Mouse (Mus musculus): ENCODE data around the gene Snap29. TPM values are rescaled to one million over a fixed set of nuclear protein-coding genes. Genes with fewer than 3 reads are reported as not detected.
A peak's percentile ranks its signal among the peaks of the same experiment; 100 is the strongest.

Gene Snap29
- total RNA-seq (2014; fragmentation: Nextera tagmentation) (27.9 and 30.8 TPM in 2 replicates), total RNA-seq (2017) (42.8 and 45.7 TPM in 2 replicates), polyA plus RNA-seq (2012) (5.3 and 6.5 TPM in 2 replicates)

GRCm38 (mm10) chr16:17405736-17406443 lies at the start of gene Snap29, which contains the start of gene Pi4ka:
Snap29 (plus strand) TSS chr16:17405986.
Pi4ka (minus strand) TSS chr16:17406314.
- H3K36me3 ChIP-seq (replicated peaks), result peaks cover 42% of the 10 kb centered on the region
- no peaks in the 10 kb centered on the region for H3K27me3 ChIP-seq (ENCODE audit: insufficient read depth, low read length)
- ATAC-seq (ENCODE audit: extremely low read depth, insufficient number of reproducible peaks, low FRiP score, poor library complexity, severe bottlenecking), result peak; percentile 84
- DNase-seq (ENCODE audit: low spot score), result peak; percentile 97
- H3K9me3 ChIP-seq (replicated peaks), result no peaks in the 10 kb centered on the region
- H3K4me3 ChIP-seq (ENCODE audit: low read depth, low read length), result peak within 1 kb of the TSS; percentile 90
- no peak for TF ChIP-seq CTCF (IDR thresholded peaks at IDR 0.05; ENCODE audit: low read depth, low read length)
- no peak for TF ChIP-seq TAL1 (conservative IDR thresholded peaks at IDR 0.05; ENCODE audit: low read depth, low read length)
- no peak for TF ChIP-seq POLR2AphosphoS5 (IDR thresholded peaks at IDR 0.05; ENCODE audit: insufficient replicate concordance, low read depth, low read length)
- no peak for TF ChIP-seq GATA1 (IDR thresholded peaks at IDR 0.05; ENCODE audit: borderline replicate concordance, low read length)
- TF ChIP-seq GATA2 (IDR thresholded peaks at IDR 0.05; ENCODE audit: borderline replicate concordance, low read depth, low read length), result no peak
- H3K4me1 ChIP-seq (ENCODE audit: insufficient read depth, low read depth, low read length), result peaks cover 56% of the 10 kb centered on the region

GRCm38 (mm10) chr16:17356031-17356430 lies 49.8 kb upstream of the Snap29 start:
- DNase-seq (ENCODE audit: low spot score) (no peak), ATAC-seq (ENCODE audit: extremely low read depth, insufficient number of reproducible peaks, low FRiP score, poor library complexity, severe bottlenecking) (no peak)
- Histone ChIP-seq H3K36me3 (replicated peaks) (peaks cover 72% of the 10 kb centered on the region), H3K4me1 (ENCODE audit: insufficient read depth, low read depth, low read length) (no peaks in the 10 kb centered on the region), H3K4me3 (ENCODE audit: low read depth, low read length) (no peak overlapping the region), H3K27me3 (ENCODE audit: insufficient read depth, low read length) (no peaks in the 10 kb centered on the region), H3K9me3 (replicated peaks) (no peaks in the 10 kb centered on the region)
- TF ChIP-seq GATA1 (IDR thresholded peaks at IDR 0.05; ENCODE audit: borderline replicate concordance, low read length) (no peak), TAL1 (conservative IDR thresholded peaks at IDR 0.05; ENCODE audit: low read depth, low read length) (no peak), CTCF (IDR thresholded peaks at IDR 0.05; ENCODE audit: low read depth, low read length) (no peak), POLR2AphosphoS5 (IDR thresholded peaks at IDR 0.05; ENCODE audit: insufficient replicate concordance, low read depth, low read length) (no peak), GATA2 (IDR thresholded peaks at IDR 0.05; ENCODE audit: borderline replicate concordance, low read depth, low read length) (no peak)

GRCm38 (mm10) chr16:17358787-17359186 lies 47.0 kb upstream of the Snap29 start:
- ATAC-seq (ENCODE audit: extremely low read depth, insufficient number of reproducible peaks, low FRiP score, poor library complexity, severe bottlenecking), result no peak
- H3K9me3 ChIP-seq (replicated peaks), result no peaks in the 10 kb centered on the region
- no peak for DNase-seq (ENCODE audit: low spot score)
- H3K36me3 ChIP-seq (replicated peaks), result peaks cover 66% of the 10 kb centered on the region
- H3K27me3 ChIP-seq (ENCODE audit: insufficient read depth, low read length), result no peaks in the 10 kb centered on the region
- no peaks in the 10 kb centered on the region for H3K4me1 ChIP-seq (ENCODE audit: insufficient read depth, low read depth, low read length)
- no peak overlapping the region for H3K4me3 ChIP-seq (ENCODE audit: low read depth, low read length)
- TF ChIP-seq POLR2AphosphoS5 (IDR thresholded peaks at IDR 0.05; ENCODE audit: insufficient replicate concordance, low read depth, low read length) (no peak), CTCF (IDR thresholded peaks at IDR 0.05; ENCODE audit: low read depth, low read length) (no peak), TAL1 (conservative IDR thresholded peaks at IDR 0.05; ENCODE audit: low read depth, low read length) (no peak), GATA2 (IDR thresholded peaks at IDR 0.05; ENCODE audit: borderline replicate concordance, low read depth, low read length) (no peak), GATA1 (IDR thresholded peaks at IDR 0.05; ENCODE audit: borderline replicate concordance, low read length) (no peak)

DNA sequence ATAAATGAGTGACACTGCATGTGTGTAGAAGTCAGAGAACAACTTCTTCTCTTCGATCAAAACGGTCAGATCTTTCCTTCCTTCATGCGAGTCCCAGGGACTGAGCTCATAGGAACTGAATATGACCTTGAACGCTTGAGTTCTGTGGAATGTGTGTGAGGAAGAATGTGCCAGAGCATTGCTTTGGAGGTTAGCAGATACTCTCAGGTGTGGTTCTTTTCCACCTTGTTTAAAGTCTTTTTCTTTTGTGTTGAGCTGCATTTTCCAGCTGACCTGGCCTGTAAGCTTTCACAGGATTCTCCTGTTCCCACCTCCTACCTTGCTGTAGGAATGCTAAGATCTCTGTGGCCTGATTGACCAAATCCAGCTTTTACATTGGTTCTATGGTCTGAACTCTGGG lies 23.5 kb upstream of the Snap29 start:
- H3K4me3 ChIP-seq (ENCODE audit: low read depth, low read length), result no peak overlapping the region
- no peaks in the 10 kb centered on the region for H3K9me3 ChIP-seq (replicated peaks)
- DNase-seq (ENCODE audit: low spot score) (no peak), ATAC-seq (ENCODE audit: extremely low read depth, insufficient number of reproducible peaks, low FRiP score, poor library complexity, severe bottlenecking) (no peak)
- H3K36me3 ChIP-seq (replicated peaks), result peaks cover 55% of the 10 kb centered on the region
- no peaks in the 10 kb centered on the region for H3K27me3 ChIP-seq (ENCODE audit: insufficient read depth, low read length)
- TF ChIP-seq CTCF (IDR thresholded peaks at IDR 0.05; ENCODE audit: low read depth, low read length), result no peak
- no peak for TF ChIP-seq TAL1 (conservative IDR thresholded peaks at IDR 0.05; ENCODE audit: low read depth, low read length)
- no peak for TF ChIP-seq POLR2AphosphoS5 (IDR thresholded peaks at IDR 0.05; ENCODE audit: insufficient replicate concordance, low read depth, low read length)
- no peak for TF ChIP-seq GATA1 (IDR thresholded peaks at IDR 0.05; ENCODE audit: borderline replicate concordance, low read length)
- no peak for TF ChIP-seq GATA2 (IDR thresholded peaks at IDR 0.05; ENCODE audit: borderline replicate concordance, low read depth, low read length)
- no peaks in the 10 kb centered on the region for H3K4me1 ChIP-seq (ENCODE audit: insufficient read depth, low read depth, low read length)

- Histone ChIP-seq H3K4me3 (ENCODE audit: low read depth, low read length) (no peak overlapping the region), H3K36me3 (replicated peaks) (peaks cover 49% of the 10 kb centered on the region), H3K9me3 (replicated peaks) (no peaks in the 10 kb centered on the region), H3K27me3 (ENCODE audit: insufficient read depth, low read length) (no peaks in the 10 kb centered on the region), H3K4me1 (ENCODE audit: insufficient read depth, low read depth, low read length) (no peaks in the 10 kb centered on the region)
- DNase-seq (ENCODE audit: low spot score) (no peak), ATAC-seq (ENCODE audit: extremely low read depth, insufficient number of reproducible peaks, low FRiP score, poor library complexity, severe bottlenecking) (no peak)
- TF ChIP-seq GATA1 (IDR thresholded peaks at IDR 0.05; ENCODE audit: borderline replicate concordance, low read length) (no peak), POLR2AphosphoS5 (IDR thresholded peaks at IDR 0.05; ENCODE audit: insufficient replicate concordance, low read depth, low read length) (no peak), GATA2 (IDR thresholded peaks at IDR 0.05; ENCODE audit: borderline replicate concordance, low read depth, low read length) (no peak), TAL1 (conservative IDR thresholded peaks at IDR 0.05; ENCODE audit: low read depth, low read length) (no peak), CTCF (IDR thresholded peaks at IDR 0.05; ENCODE audit: low read depth, low read length) (no peak)
Measured at GRCm38 (mm10) chr16:17383594-17384326, 22.0 kb upstream of the Snap29 start.

GRCm38 (mm10) chr16:17392784-17393183 lies 13.0 kb upstream of the Snap29 start:
- Histone ChIP-seq H3K4me1 (ENCODE audit: insufficient read depth, low read depth, low read length) (no peaks in the 10 kb centered on the region), H3K4me3 (ENCODE audit: low read depth, low read length) (no peak overlapping the region), H3K36me3 (replicated peaks) (peaks cover 14% of the 10 kb centered on the region), H3K9me3 (replicated peaks) (no peaks in the 10 kb centered on the region), H3K27me3 (ENCODE audit: insufficient read depth, low read length) (no peaks in the 10 kb centered on the region)
- no peak for DNase-seq (ENCODE audit: low spot score)
- no peak for ATAC-seq (ENCODE audit: extremely low read depth, insufficient number of reproducible peaks, low FRiP score, poor library complexity, severe bottlenecking)
- TF ChIP-seq GATA2 (IDR thresholded peaks at IDR 0.05; ENCODE audit: borderline replicate concordance, low read depth, low read length) (no peak), CTCF (IDR thresholded peaks at IDR 0.05; ENCODE audit: low read depth, low read length) (no peak), GATA1 (IDR thresholded peaks at IDR 0.05; ENCODE audit: borderline replicate concordance, low read length) (no peak), TAL1 (conservative IDR thresholded peaks at IDR 0.05; ENCODE audit: low read depth, low read length) (no peak), POLR2AphosphoS5 (IDR thresholded peaks at IDR 0.05; ENCODE audit: insufficient replicate concordance, low read depth, low read length) (no peak)

All from G1E (cell line).